Mouse (Mus musculus) heart, postnatal 0 days (tissue): ENCODE data around the gene Hus1b. TPM values are rescaled to one million over a fixed set of nuclear protein-coding genes. Genes with fewer than 3 reads are reported as not detected.

Source experiments
- ATAC-seq: fragments of 200-750 bp; cut with Nextera tagmentation; 2 replicates; pipeline ENCODE4 v1.8.0; 2017; ENCODE audit warnings: low read depth, moderate number of reproducible peaks, moderate library complexity; ENCODE audit not compliant: insufficient read depth
- DNase-seq: peaks from one replicate; pipeline ENCODE4 v3.0.0-alpha.2; 2016; ENCODE audit warnings: low spot score
- H3K27ac ChIP-seq: fragments of 300-500 bp; sonication (generic); 2 replicates; pipeline ENCODE4 v1.5.1; 2014; ENCODE audit warnings: low read depth, mild to moderate bottlenecking
- H3K27me3 ChIP-seq: fragments of 300-500 bp; sonication (generic); 2 replicates; pipeline ENCODE4 v1.6.1; 2014; ENCODE audit warnings: low read length, mixed read lengths; ENCODE audit not compliant: control insufficient read depth, insufficient read depth
- H3K36me3 ChIP-seq: fragments of 300-500 bp; sonication (generic); replicated peaks from 2 replicates; pipeline ENCODE4 v1.6.1; 2014; ENCODE audit warnings: low read length, mixed read lengths; ENCODE audit not compliant: control insufficient read depth, insufficient read depth
- H3K4me1 ChIP-seq: fragments of 300-500 bp; sonication (generic); 2 replicates; pipeline ENCODE4 v1.6.1; 2014; ENCODE audit warnings: antibody characterized with exemption; ENCODE audit not compliant: control insufficient read depth, insufficient read depth
- H3K4me2 ChIP-seq: fragments of 300-500 bp; sonication (generic); 2 replicates; pipeline ENCODE4 v1.6.1; 2014; ENCODE audit warnings: low read depth, mild to moderate bottlenecking, low read length, moderate library complexity
- H3K4me3 ChIP-seq: fragments of 300-500 bp; sonication (generic); 2 replicates; pipeline ENCODE4 v1.5.1; 2014; ENCODE audit warnings: low read depth, low read length
- H3K9ac ChIP-seq: fragments of 300-500 bp; sonication (generic); replicated peaks from 2 replicates; pipeline ENCODE4 v1.6.1; 2014; ENCODE audit warnings: low read depth, low read length, mixed read lengths
- H3K9me3 ChIP-seq: fragments of 300-500 bp; sonication (generic); replicated peaks from 2 replicates; pipeline ENCODE4 v1.6.1; 2016; ENCODE audit warnings: low read length; ENCODE audit not compliant: control insufficient read depth
- CTCF ChIP-seq: IDR thresholded peaks from 2 replicates; pipeline ENCODE4 v1.5.1; 2016; ENCODE audit warnings: antibody characterized with exemption, control low read depth, low read depth
- EP300 ChIP-seq: IDR thresholded peaks from 2 replicates; pipeline ENCODE4 v1.6.1; 2016; ENCODE audit warnings: antibody characterized with exemption, low read depth
- WGBS: fragments of 180-500 bp; shearing (Covaris S2); extraction: QIAGEN DNeasy Blood & Tissue Kit; methylation state at CpG from one replicate; pipeline ENCODE4 v1.1.7; 2014; 5-methylcytosine and 5-hydroxymethylcytosine counted together
- polyA plus RNA-seq: library from polyadenylated mRNA; unstranded; fragments of >200 nt; fragmentation: Nextera tagmentation; extraction: Ambion mirVana; gene quantifications from 2 replicates; pipeline ENCODE4 v1.2.1, GENCODE M21; 2015
- total RNA-seq: library from RNA; depleted of rRNA; stranded (reverse); fragments of >200 nt; gene quantifications from 2 replicates; pipeline ENCODE4 v1.2.3, GENCODE M21; 2014; ENCODE audit warnings: low replicate concordance

Gene Hus1b
- total and polyA plus RNA-seq, 2 experiments from 2014 or later: not detected

DNA sequence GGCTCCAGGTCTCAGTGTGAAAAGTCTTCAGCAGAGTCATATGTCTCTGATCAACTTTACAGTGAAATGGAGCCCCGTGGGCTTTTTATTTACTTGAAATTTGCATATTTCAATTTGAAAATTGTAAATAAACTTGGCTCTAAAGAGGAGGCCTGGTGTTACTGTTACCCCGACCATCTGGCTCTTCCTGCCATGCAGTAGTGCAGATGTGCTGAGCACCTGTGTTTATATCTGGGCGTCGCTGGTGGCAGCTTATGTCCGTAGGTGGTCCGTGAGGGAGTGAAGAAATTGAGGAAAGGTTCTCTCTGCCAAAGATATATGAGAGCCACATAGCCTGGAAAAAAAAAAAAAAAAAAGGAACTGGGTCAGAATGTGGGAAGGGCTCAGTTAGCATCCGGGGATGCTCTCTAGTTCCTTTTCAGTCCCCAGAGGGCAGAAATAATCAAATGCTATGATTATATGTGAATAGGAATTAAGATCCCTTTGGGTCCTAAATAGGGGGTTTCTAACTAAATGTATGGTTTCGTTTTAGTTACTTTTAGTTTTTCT, 29.1 kb upstream of the Hus1b start:
- no peaks in the 10 kb centered on the region for H3K36me3 ChIP-seq
- DNase-seq: no peak
- no peak overlapping the region for H3K4me3 ChIP-seq
- no peaks in the 10 kb centered on the region for H3K9me3 ChIP-seq
- no peak overlapping the region for H3K27ac ChIP-seq
- no peak overlapping the region for H3K4me2 ChIP-seq
- no peak for TF ChIP-seq EP300
- TF ChIP-seq CTCF: no peak
- 51% methylated on average over 8 of the region's 8 CpGs for WGBS
- H3K4me1 ChIP-seq: 0 out of 2 replicates have a peak, but pooled peaks cover 4% of the 10 kb centered on the region
- H3K27me3 ChIP-seq: no peaks in the 10 kb centered on the region
- no peak for ATAC-seq
- no peak overlapping the region for H3K9ac ChIP-seq

DNA sequence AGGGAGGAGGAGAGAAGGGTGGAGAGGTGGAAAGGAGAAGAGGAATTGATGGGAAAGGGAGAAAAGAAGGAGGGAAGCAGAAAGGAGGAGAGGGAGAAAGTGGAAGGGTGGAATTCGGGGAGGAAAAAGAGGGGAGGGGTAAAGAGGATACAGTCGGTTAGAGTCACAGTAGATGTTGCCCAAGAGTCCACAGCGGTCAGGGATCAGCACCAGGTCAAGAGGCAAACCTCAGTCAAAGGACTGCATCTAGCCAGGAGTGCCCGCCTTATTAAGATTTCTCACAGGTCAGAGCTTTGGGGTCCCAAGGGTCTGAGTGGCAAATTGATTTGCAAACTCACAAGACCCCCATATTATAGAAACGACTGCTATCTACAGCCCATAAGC, 26.7 kb upstream of the Hus1b start:
- ATAC-seq (peak; percentile 18; the same call in 1 of the 2 replicates), DNase-seq (no peak)
- H3K27me3 ChIP-seq: no peaks in the 10 kb centered on the region
- peak overlapping the region; percentile 90 for H3K9ac ChIP-seq
- peak overlapping the region; percentile 84; the same call in 1 of the 2 replicates for H3K27ac ChIP-seq
- H3K36me3 ChIP-seq: no peaks in the 10 kb centered on the region
- H3K4me3 ChIP-seq: peak overlapping the region; percentile 94
- 21% methylated on average over 5 of the region's 5 CpGs for WGBS
- TF ChIP-seq EP300: no peak
- no peak for TF ChIP-seq CTCF
- no peaks in the 10 kb centered on the region for H3K9me3 ChIP-seq
- H3K4me1 ChIP-seq: 0 out of 2 replicates have a peak, but pooled peaks cover 4% of the 10 kb centered on the region
- H3K4me2 ChIP-seq: peak overlapping the region; percentile 74

DNA sequence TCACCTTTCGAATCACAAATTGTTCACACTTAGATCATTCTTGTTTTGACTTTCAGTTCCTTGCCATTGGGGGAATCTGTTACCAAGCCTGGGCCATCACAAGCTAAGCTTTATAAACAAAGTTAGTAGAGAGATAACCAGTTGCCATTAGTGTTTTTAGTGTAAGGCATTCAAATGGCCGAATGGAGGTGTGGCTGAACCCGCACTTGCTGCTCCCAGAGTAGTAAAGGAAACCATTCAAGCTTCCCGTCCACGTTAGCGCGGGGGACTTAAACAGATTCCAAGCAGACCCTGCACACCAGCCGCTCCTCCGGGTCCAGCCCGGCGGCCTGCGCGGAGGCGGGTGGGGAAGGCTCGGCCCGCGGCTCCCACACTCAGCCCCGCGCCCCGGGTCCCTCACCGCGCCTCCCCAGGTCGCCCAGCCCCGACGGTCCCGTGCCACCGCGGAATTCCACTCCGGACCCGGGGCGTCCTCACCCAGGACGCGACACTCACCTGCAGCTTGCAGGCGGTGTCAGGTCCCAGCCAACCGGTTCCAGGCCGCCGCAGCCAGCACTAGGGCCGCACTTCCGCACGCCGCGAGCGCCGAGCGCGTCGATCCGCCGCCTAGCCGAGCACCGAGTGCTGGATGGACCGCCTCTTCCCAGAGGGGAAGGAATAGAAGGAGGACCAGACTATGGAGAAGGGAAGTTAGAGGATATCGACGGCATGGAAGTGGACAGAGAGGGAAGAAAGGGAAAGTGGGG, 26.1 kb upstream of the Hus1b start, which contains the start of the genes Exoc2 and Gm5447:
Gene Exoc2, minus strand, starts transcription at position 593 of the 746 bp plus-strand sequence.
Gene Gm5447, plus strand, starts transcription at position 704 of the 746 bp plus-strand sequence.
- peak within 1 kb of the TSS; percentile 84 for H3K27ac ChIP-seq
- peak within 1 kb of the TSS; percentile 94 for H3K4me3 ChIP-seq
- no peaks in the 10 kb centered on the region for H3K27me3 ChIP-seq
- peak within 1 kb of the TSS; percentile 74 for H3K4me2 ChIP-seq
- H3K4me1 ChIP-seq: peaks cover 4% of the 10 kb centered on the region; the same call in 1 of the 2 replicates
- no peaks in the 10 kb centered on the region for H3K36me3 ChIP-seq
- peak within 1 kb of the TSS; percentile 90 for H3K9ac ChIP-seq
- WGBS: under 1% methylated on average over 53 of the region's 54 CpGs
- ATAC-seq: peak; percentile 98
- peak; percentile 80 for DNase-seq
- no peaks in the 10 kb centered on the region for H3K9me3 ChIP-seq
- no peak for TF ChIP-seq CTCF
- no peak for TF ChIP-seq EP300

DNA sequence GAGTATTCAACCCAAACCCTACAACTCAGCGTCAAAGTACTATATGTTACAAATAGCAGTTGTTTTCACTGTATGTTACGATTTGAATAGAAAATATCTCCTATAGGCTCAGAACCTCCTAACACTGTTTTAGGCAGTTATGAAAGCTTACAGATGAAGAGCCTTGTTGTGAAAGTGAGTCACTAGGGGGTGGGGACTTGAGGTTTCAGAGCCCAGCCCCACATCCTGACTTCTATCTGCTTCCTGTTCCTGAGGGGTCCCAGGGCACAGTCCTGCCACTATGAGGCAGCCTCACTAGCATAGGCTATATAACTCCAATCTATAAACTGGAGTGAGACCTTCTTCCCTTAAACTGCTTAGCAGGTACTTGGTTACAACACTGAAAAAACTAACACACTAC, 24.5 kb upstream of the Hus1b start:
- no peak overlapping the region for H3K9ac ChIP-seq
- no peaks in the 10 kb centered on the region for H3K27me3 ChIP-seq
- no peak for TF ChIP-seq CTCF
- TF ChIP-seq EP300: no peak
- peaks cover 8% of the 10 kb centered on the region; the same call in 1 of the 2 replicates for H3K4me1 ChIP-seq
- 82% methylated on average over 2 of the region's 2 CpGs for WGBS
- H3K4me3 ChIP-seq: no peak overlapping the region
- no peaks in the 10 kb centered on the region for H3K9me3 ChIP-seq
- ATAC-seq (no peak), DNase-seq (no peak)
- H3K36me3 ChIP-seq: no peaks in the 10 kb centered on the region
- no peak overlapping the region for H3K27ac ChIP-seq
- peak overlapping the region; percentile 6; the same call in 1 of the 2 replicates for H3K4me2 ChIP-seq

DNA sequence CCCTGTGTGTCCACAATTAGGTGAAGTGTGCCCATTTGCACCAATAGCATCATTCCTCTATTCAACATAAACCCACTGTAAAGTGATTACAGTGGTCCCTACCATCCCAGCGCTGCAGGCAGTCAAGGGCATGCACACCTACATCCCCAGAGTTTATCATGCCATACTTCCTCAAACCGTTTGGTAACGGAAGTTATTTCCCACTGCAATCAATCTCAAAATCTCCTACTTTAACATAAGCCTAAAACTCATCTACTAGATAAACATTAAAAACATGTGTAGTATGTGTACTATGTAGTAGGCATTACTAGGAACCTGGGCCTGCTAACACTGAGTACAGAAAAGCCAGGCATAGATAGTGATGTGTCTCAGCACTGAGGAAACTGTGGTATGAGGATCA, 23.5 kb upstream of the Hus1b start:
- Histone ChIP-seq H3K4me1 (peaks cover 8% of the 10 kb centered on the region; the same call in 1 of the 2 replicates), H3K27ac (no peak overlapping the region), H3K4me2 (no peak overlapping the region), H3K36me3 (no peaks in the 10 kb centered on the region), H3K9ac (no peak overlapping the region), H3K9me3 (no peaks in the 10 kb centered on the region), H3K4me3 (no peak overlapping the region), H3K27me3 (no peaks in the 10 kb centered on the region)
- TF ChIP-seq CTCF: no peak
- TF ChIP-seq EP300: no peak
- no peak for DNase-seq
- WGBS: 75% methylated on average over 3 of the region's 3 CpGs
- ATAC-seq: no peak
